Mouse (Mus musculus) hindbrain, embryonic 15.5 days (tissue): ENCODE results near the gene Hnrnpa3. TPM values are rescaled to one million over a fixed set of nuclear protein-coding genes. Genes with fewer than 3 reads are reported as not detected.
"Not testable (repeated sequence)": the region's sequence is repeated elsewhere in the genome, so short reads cannot be mapped to it uniquely, and the experiment has no call there.

Experiments used
- ATAC-seq: fragments of 200-750 bp; cut with Nextera tagmentation; 2 replicates; pipeline ENCODE4 v1.8.0; 2017; ENCODE audit warnings: low read depth, moderate number of reproducible peaks, moderate TSS enrichment; ENCODE audit not compliant: low FRiP score
- H3K27ac ChIP-seq: fragments of 300-500 bp; sonication (generic); replicated peaks from 2 replicates; pipeline ENCODE4 v1.5.1; 2015; ENCODE audit warnings: mild to moderate bottlenecking, inconsistent platforms
- H3K27me3 ChIP-seq: fragments of 300-500 bp; sonication (generic); 2 replicates; pipeline ENCODE4 v1.6.1; 2015; ENCODE audit warnings: control low read depth, inconsistent platforms
- H3K36me3 ChIP-seq: fragments of 300-500 bp; sonication (generic); 2 replicates; pipeline ENCODE4 v1.6.1; 2015; ENCODE audit warnings: control low read depth, inconsistent platforms
- H3K4me1 ChIP-seq: fragments of 300-500 bp; sonication (generic); replicated peaks from 2 replicates; pipeline ENCODE4 v1.6.1; 2015; ENCODE audit warnings: control low read depth, inconsistent platforms
- H3K4me2 ChIP-seq: fragments of 300-500 bp; sonication (generic); 2 replicates; pipeline ENCODE4 v1.6.1; 2015; ENCODE audit warnings: moderate library complexity, mild to moderate bottlenecking, inconsistent platforms
- H3K4me3 ChIP-seq: fragments of 300-500 bp; sonication (generic); 2 replicates; pipeline ENCODE4 v1.5.1; 2015; ENCODE audit warnings: mild to moderate bottlenecking, inconsistent platforms
- H3K9ac ChIP-seq: fragments of 300-500 bp; sonication (generic); 2 replicates; pipeline ENCODE4 v1.6.1; 2015; ENCODE audit warnings: inconsistent platforms
- H3K9me3 ChIP-seq: fragments of 300-500 bp; sonication (generic); 2 replicates; pipeline ENCODE4 v1.6.1; 2016; ENCODE audit warnings: control low read depth, inconsistent platforms
- WGBS: fragments of 180-500 bp; shearing (Covaris S2); methylation state at CpG from one replicate; pipeline ENCODE4 v1.1.7; 2015; 5-methylcytosine and 5-hydroxymethylcytosine counted together
- polyA plus RNA-seq: library from polyadenylated mRNA; unstranded; fragments of >200 nt; fragmentation: Nextera tagmentation; extraction: Ambion mirVana; gene quantifications from 2 replicates; pipeline ENCODE4 v1.2.1, GENCODE M21; 2015

The Hnrnpa3 gene
- polyA plus RNA-seq, 1 experiment from 2014 or later, result 184 TPM

- Histone ChIP-seq H3K27ac (no peak overlapping the region), H3K9me3 (no peaks in the 10 kb centered on the region), H3K4me1 (no peaks in the 10 kb centered on the region), H3K4me2 (no peak overlapping the region), H3K9ac (no peak overlapping the region), H3K36me3 (no peaks in the 10 kb centered on the region), H3K27me3 (no peaks in the 10 kb centered on the region), H3K4me3 (no peak overlapping the region)
- 92% methylated on average over 1 of the region's 1 CpGs for WGBS
- ATAC-seq, result no peak
Measured at GRCm38 (mm10) chr2:75688901-75689300, 29.8 kb downstream of the Hnrnpa3 start.

GRCm38 (mm10) chr2:75689482-75690158, 30.6 kb downstream of the Hnrnpa3 start:
- ATAC-seq, result no peak

GRCm38 (mm10) chr2:75690656-75691055, 31.6 kb downstream of the Hnrnpa3 start:
- H3K4me2 ChIP-seq, result no peak overlapping the region
- H3K27ac ChIP-seq, result no peak overlapping the region
- H3K36me3 ChIP-seq, result no peaks in the 10 kb centered on the region
- no peak overlapping the region for H3K9ac ChIP-seq
- 95% methylated on average over 4 of the region's 4 CpGs for WGBS
- no peaks in the 10 kb centered on the region for H3K27me3 ChIP-seq
- no peaks in the 10 kb centered on the region for H3K9me3 ChIP-seq
- no peaks in the 10 kb centered on the region for H3K4me1 ChIP-seq
- ATAC-seq, result no peak
- H3K4me3 ChIP-seq, result no peak overlapping the region

More at GRCm38 (mm10) chr2:75689482-75690158, 30.6 kb downstream of the Hnrnpa3 start:
- Histone ChIP-seq H3K36me3 (no peaks in the 10 kb centered on the region), H3K4me3 (no peak overlapping the region), H3K9me3 (no peaks in the 10 kb centered on the region), H3K9ac (no peak overlapping the region), H3K4me2 (no peak overlapping the region), H3K27me3 (no peaks in the 10 kb centered on the region), H3K27ac (no peak overlapping the region), H3K4me1 (no peaks in the 10 kb centered on the region)
- 78% methylated on average over 10 of the region's 10 CpGs for WGBS

- Histone ChIP-seq H3K36me3 (no peaks in the 10 kb centered on the region), H3K4me3 (no peak overlapping the region), H3K27ac (no peak overlapping the region), H3K4me1 (no peaks in the 10 kb centered on the region), H3K4me2 (no peak overlapping the region), H3K9ac (no peak overlapping the region), H3K27me3 (no peaks in the 10 kb centered on the region), H3K9me3 (no peaks in the 10 kb centered on the region)
- 81% methylated on average over 8 of the region's 8 CpGs for WGBS
- no peak for ATAC-seq
Measured at GRCm38 (mm10) chr2:75691316-75691715, 32.3 kb downstream of the Hnrnpa3 start.

GRCm38 (mm10) chr2:75692369-75692768, 33.3 kb downstream of the Hnrnpa3 start:
- 92% methylated on average over 6 of the region's 6 CpGs for WGBS
- no peak for ATAC-seq
- Histone ChIP-seq H3K9me3 (no peaks in the 10 kb centered on the region), H3K4me3 (no peak overlapping the region), H3K27me3 (no peaks in the 10 kb centered on the region), H3K9ac (no peak overlapping the region), H3K27ac (no peak overlapping the region), H3K4me2 (no peak overlapping the region), H3K36me3 (no peaks in the 10 kb centered on the region), H3K4me1 (no peaks in the 10 kb centered on the region)

GRCm38 (mm10) chr2:75694926-75695325, 35.9 kb downstream of the Hnrnpa3 start:
- H3K27ac ChIP-seq, ATAC-seq, H3K27me3 ChIP-seq, H3K4me2 ChIP-seq, H3K4me3 ChIP-seq, H3K36me3 ChIP-seq, H3K9ac ChIP-seq, H3K4me1 ChIP-seq, H3K9me3 ChIP-seq: not testable (repeated sequence)
- 91% methylated on average over 3 of the region's 3 CpGs for WGBS

- H3K27me3 ChIP-seq, result no peaks in the 10 kb centered on the region
- no peak overlapping the region for H3K27ac ChIP-seq
- H3K4me3 ChIP-seq, result no peak overlapping the region
- H3K9me3 ChIP-seq, result no peaks in the 10 kb centered on the region
- no peak overlapping the region for H3K9ac ChIP-seq
- no peak overlapping the region for H3K4me2 ChIP-seq
- H3K36me3 ChIP-seq, result no peaks in the 10 kb centered on the region
- WGBS, result 49% methylated on average over 9 of the region's 9 CpGs
- H3K4me1 ChIP-seq, result no peaks in the 10 kb centered on the region
- no peak for ATAC-seq
Measured at GRCm38 (mm10) chr2:75695676-75696350, 36.8 kb downstream of the Hnrnpa3 start.

- no peaks in the 10 kb centered on the region for H3K36me3 ChIP-seq
- 56% methylated on average over 5 of the region's 5 CpGs for WGBS
- no peak overlapping the region for H3K27ac ChIP-seq
- no peak for ATAC-seq
- no peak overlapping the region for H3K4me2 ChIP-seq
- H3K27me3 ChIP-seq, result no peaks in the 10 kb centered on the region
- H3K9ac ChIP-seq, result no peak overlapping the region
- H3K4me3 ChIP-seq, result no peak overlapping the region
- no peaks in the 10 kb centered on the region for H3K9me3 ChIP-seq
- no peaks in the 10 kb centered on the region for H3K4me1 ChIP-seq
Measured at GRCm38 (mm10) chr2:75696371-75696770, 37.3 kb downstream of the Hnrnpa3 start.

GRCm38 (mm10) chr2:75697222-75697621, 38.2 kb downstream of the Hnrnpa3 start:
- Histone ChIP-seq H3K9me3 (no peaks in the 10 kb centered on the region), H3K4me1 (no peaks in the 10 kb centered on the region), H3K4me3 (no peak overlapping the region), H3K36me3 (no peaks in the 10 kb centered on the region), H3K27me3 (no peaks in the 10 kb centered on the region), H3K27ac (no peak overlapping the region), H3K4me2 (no peak overlapping the region), H3K9ac (no peak overlapping the region)
- no peak for ATAC-seq
- WGBS, result 92% methylated on average over 3 of the region's 3 CpGs

- Histone ChIP-seq H3K27ac (no peak overlapping the region), H3K4me3 (no peak overlapping the region), H3K27me3 (no peaks in the 10 kb centered on the region), H3K9me3 (no peaks in the 10 kb centered on the region), H3K4me2 (no peak overlapping the region), H3K36me3 (no peaks in the 10 kb centered on the region), H3K4me1 (no peaks in the 10 kb centered on the region), H3K9ac (no peak overlapping the region)
- WGBS, result 40% methylated on average over 4 of the region's 4 CpGs
- no peak for ATAC-seq
Measured at GRCm38 (mm10) chr2:75698007-75698406, 38.9 kb downstream of the Hnrnpa3 start.

- no peak overlapping the region for H3K27ac ChIP-seq
- no peaks in the 10 kb centered on the region for H3K27me3 ChIP-seq
- WGBS, result 75% methylated on average over 3 of the region's 3 CpGs
Measured at GRCm38 (mm10) chr2:75698874-75699273, 39.8 kb downstream of the Hnrnpa3 start.

GRCm38 (mm10) chr2:75700543-75700942, 41.5 kb downstream of the Hnrnpa3 start:
- no peak overlapping the region for H3K9ac ChIP-seq
- H3K4me2 ChIP-seq, result no peak overlapping the region
- H3K27me3 ChIP-seq, result no peaks in the 10 kb centered on the region
- H3K36me3 ChIP-seq, result no peaks in the 10 kb centered on the region
- H3K4me3 ChIP-seq, result no peak overlapping the region
- peaks cover 15% of the 10 kb centered on the region for H3K4me1 ChIP-seq
- H3K27ac ChIP-seq, result no peak overlapping the region
- no peak for ATAC-seq
- WGBS, result 100% methylated on average over 3 of the region's 3 CpGs
- no peaks in the 10 kb centered on the region for H3K9me3 ChIP-seq

More at GRCm38 (mm10) chr2:75698874-75699273, 39.8 kb downstream of the Hnrnpa3 start:
- H3K4me3 ChIP-seq, result no peak overlapping the region
- H3K9me3 ChIP-seq, result no peaks in the 10 kb centered on the region
- ATAC-seq, result no peak
- H3K4me1 ChIP-seq, result 0 out of 2 replicates have a peak, but pooled peaks cover 7% of the 10 kb centered on the region
- H3K9ac ChIP-seq, result no peak overlapping the region
- no peak overlapping the region for H3K4me2 ChIP-seq
- no peaks in the 10 kb centered on the region for H3K36me3 ChIP-seq
